ENCODE assay signal across 15 mouse cellular contexts in the genomic region with DNA sequence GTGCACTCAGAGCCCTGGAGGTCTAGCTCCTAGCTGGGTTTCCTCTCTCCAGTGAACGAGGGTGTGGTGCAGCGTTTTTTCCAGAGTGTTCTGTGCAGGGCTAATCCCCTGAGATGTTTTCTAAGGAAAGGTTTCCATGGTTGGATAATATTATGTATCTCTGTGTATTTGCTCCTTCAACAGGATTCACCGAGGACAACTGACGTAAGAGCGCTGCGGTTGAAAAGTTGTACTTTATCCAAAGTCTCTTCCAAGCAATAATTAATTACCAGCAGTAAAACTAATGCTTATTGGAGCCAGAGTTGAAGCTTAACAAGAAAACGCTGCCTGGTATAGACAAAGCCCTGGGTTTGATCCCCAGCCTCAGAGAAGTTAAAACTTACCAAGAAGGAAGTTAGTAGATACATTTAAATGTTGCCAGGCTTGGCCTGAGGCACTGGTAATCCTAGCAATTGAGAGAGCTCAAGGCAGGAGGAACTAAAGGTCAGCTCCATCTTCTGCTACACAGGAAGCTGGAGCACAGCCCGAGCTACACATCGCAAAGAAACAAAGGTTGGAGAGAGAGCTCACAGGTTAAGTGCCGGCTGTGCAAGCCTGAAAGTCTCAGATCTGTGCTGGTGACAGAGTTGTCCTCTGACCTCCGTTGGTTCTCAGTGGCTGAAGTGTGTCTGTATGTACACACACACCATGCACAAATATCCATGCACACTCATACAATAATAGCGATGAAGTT. TPM values are rescaled to one million over a fixed set of nuclear protein-coding genes. Genes with fewer than 3 reads are reported as not detected.
A peak's percentile ranks its signal among the peaks of the same experiment; 100 is the strongest.
DNase-seq lines count a peak whose midpoint lies in the region; ATAC-seq and TF ChIP-seq lines count a peak whose summit lies in the region.
"Had no signal": no experiment of that assay in that cellular context is flagged by ENCODE, and none has a peak within 500 bp of the region (broad histone marks: within the 10 kb centered on the region; RNA-seq: fewer than 3 reads in every experiment).

No protein-coding gene starts in this region.

- peak overlapping the region; percentile 7; the same call in 1 of the 2 replicates for H3K4me3 ChIP-seq in gastrocnemius, adult 2 months
- H3K4me3 ChIP-seq in embryonic facial prominence, embryonic 11.5 days (ENCODE audit: low read depth, low read length) = no peak overlapping the region
- H3K4me3 ChIP-seq in hindbrain, embryonic 11.5 days (ENCODE audit: low read depth, low read length) = no peak overlapping the region
- H3K4me3 ChIP-seq: heart, embryonic 15.5 days; left cerebral cortex, adult 2 months had no signal

- peak; percentile 47 for DNase-seq in gastrocnemius, adult 2 months
- DNase-seq in gastrocnemius, postnatal 10 days = no peak
- DNase-seq in embryonic facial prominence, embryonic 11.5 days (ENCODE audit: low spot score) = peak; percentile 15
- DNase-seq in heart, postnatal 4 days = peak; percentile 20
- DNase-seq in kidney, postnatal 36 days = peak; percentile 55 to 64
- no peak for DNase-seq in ovary, postnatal 14 days (ENCODE audit: low spot score)
- no peak for DNase-seq in embryo, embryonic 11 days
- DNase-seq in hindbrain, embryonic 11.5 days (ENCODE audit: low spot score) = no peak
- DNase-seq: adrenal gland, adult 8-10 months; cerebellum, postnatal 14 days; liver; lung, postnatal 14 days; midbrain, embryonic 14.5 days had no signal

- intact Hi-C loops in gastrocnemius, adult 2 months (cut with DNase I) = no loop called here

- TF ChIP-seq CTCF in gastrocnemius, adult 2 months (IDR thresholded peaks at IDR 0.05) = no peak

- 56% methylated on average over 12 of the region's 12 CpGs for WGBS in embryonic facial prominence, embryonic 11.5 days
- 84% methylated on average over 12 of the region's 12 CpGs for WGBS in hindbrain, embryonic 11.5 days

- peak overlapping the region; percentile 79 for H3K27ac ChIP-seq in gastrocnemius, adult 2 months
- no peak overlapping the region for H3K27ac ChIP-seq in embryonic facial prominence, embryonic 11.5 days (replicated peaks; ENCODE audit: low read depth, low read length)
- no peak overlapping the region for H3K27ac ChIP-seq in hindbrain, embryonic 11.5 days (ENCODE audit: low read depth, low read length)
- H3K27ac ChIP-seq: heart, embryonic 15.5 days; left cerebral cortex, adult 2 months had no signal

- H3K4me1 ChIP-seq in embryonic facial prominence, embryonic 11.5 days (ENCODE audit: control insufficient read depth, insufficient read depth, low read length) = no peaks in the 10 kb centered on the region
- H3K4me1 ChIP-seq in hindbrain, embryonic 11.5 days (replicated peaks; ENCODE audit: control insufficient read depth, insufficient read depth, low read length) = no peaks in the 10 kb centered on the region

- H3K9ac ChIP-seq in embryonic facial prominence, embryonic 11.5 days (replicated peaks; ENCODE audit: low read length) = no peak overlapping the region
- H3K9ac ChIP-seq in hindbrain, embryonic 11.5 days (ENCODE audit: low read depth, low read length) = no peak overlapping the region
- H3K9ac ChIP-seq: heart, embryonic 15.5 days had no signal

- no peaks in the 10 kb centered on the region for H3K9me3 ChIP-seq in embryonic facial prominence, embryonic 11.5 days (replicated peaks; ENCODE audit: control insufficient read depth, low read length)
- no peaks in the 10 kb centered on the region for H3K9me3 ChIP-seq in hindbrain, embryonic 11.5 days (ENCODE audit: control insufficient read depth, low read length)
- H3K9me3 ChIP-seq: heart, embryonic 15.5 days had no signal

- no peaks in the 10 kb centered on the region for H3K27me3 ChIP-seq in embryonic facial prominence, embryonic 11.5 days (ENCODE audit: control insufficient read depth, insufficient read depth, low read length)
- no peaks in the 10 kb centered on the region for H3K27me3 ChIP-seq in hindbrain, embryonic 11.5 days (ENCODE audit: control insufficient read depth, insufficient read depth, low read length)
- H3K27me3 ChIP-seq: heart, embryonic 15.5 days had no signal

- ATAC-seq in embryonic facial prominence, embryonic 11.5 days (replicated peaks; ENCODE audit: insufficient number of reproducible peaks, low FRiP score, low TSS enrichment, low read depth) = no peak
- no peak for ATAC-seq in hindbrain, embryonic 11.5 days (ENCODE audit: low FRiP score)

- no peak overlapping the region for H3K4me2 ChIP-seq in embryonic facial prominence, embryonic 11.5 days (ENCODE audit: low read depth, low read length)
- H3K4me2 ChIP-seq in hindbrain, embryonic 11.5 days (replicated peaks; ENCODE audit: low read depth, low read length) = no peak overlapping the region
- H3K4me2 ChIP-seq: heart, embryonic 15.5 days had no signal

- no peaks in the 10 kb centered on the region for H3K36me3 ChIP-seq in embryonic facial prominence, embryonic 11.5 days (replicated peaks; ENCODE audit: control insufficient read depth, insufficient read depth, low read depth, low read length)
- no peaks in the 10 kb centered on the region for H3K36me3 ChIP-seq in hindbrain, embryonic 11.5 days (ENCODE audit: control insufficient read depth, insufficient read depth, low read length)
- H3K36me3 ChIP-seq: heart, embryonic 15.5 days had no signal

RNA-seq across cellular contexts. Expression of gene Rap1b, which starts 51.2 kb away (rescaled TPM):
- total RNA-seq in gastrocnemius, adult 2 months (2021) = 10 to 100 TPM; 18.6 to 26.4 TPM
- 10 to 100 TPM; 42.3 to 50.4 TPM for total RNA-seq in gastrocnemius, postnatal 10 days (2021)
- polyA plus RNA-seq in embryonic facial prominence, embryonic 11.5 days (2014; fragmentation: Nextera tagmentation; extraction: Ambion mirVana) = 179 and 182 TPM in 2 replicates
- total RNA-seq in heart, postnatal 4 days (2021) = 100 to 1,000 TPM; 101 to 103 TPM
- 176 and 181 TPM in 2 replicates for polyA plus RNA-seq in hindbrain, embryonic 11.5 days (2014; fragmentation: Nextera tagmentation; extraction: Ambion mirVana)

Comparison
In these comparisons a context has a peak if more than half of its experiments do, and no peak if none do; other contexts are left out.
1. DNase-seq: peak in gastrocnemius, adult 2 months (single experiment), embryonic facial prominence, embryonic 11.5 days (single experiment), heart, postnatal 4 days (single experiment) and kidney, postnatal 36 days (2 of 2); none in gastrocnemius, postnatal 10 days (single experiment), ovary, postnatal 14 days (single experiment), embryo, embryonic 11 days (single experiment) and hindbrain, embryonic 11.5 days (single experiment).